Mouse (Mus musculus) lung, embryonic 14.5 days (tissue): ENCODE data around the gene Lias. TPM values are rescaled to one million over a fixed set of nuclear protein-coding genes. Genes with fewer than 3 reads are reported as not detected.

ENCODE experiments used
- ATAC-seq: fragments of 200-750 bp; cut with Nextera tagmentation; 2 replicates; pipeline ENCODE4 v1.8.0; 2017; ENCODE audit warnings: mild to moderate bottlenecking, moderate TSS enrichment, moderate library complexity; ENCODE audit not compliant: insufficient read depth
- DNase-seq: peaks from one replicate; pipeline ENCODE4 v3.0.0-alpha.2; 2015
- H3K27ac ChIP-seq: fragments of 300-500 bp; sonication (generic); 2 replicates; pipeline ENCODE4 v1.5.1; 2014; ENCODE audit warnings: low read depth, mild to moderate bottlenecking, moderate library complexity
- H3K27me3 ChIP-seq: fragments of 300-500 bp; sonication (generic); 2 replicates; pipeline ENCODE4 v1.6.1; 2014; ENCODE audit warnings: low read length, control low read depth; ENCODE audit not compliant: insufficient read depth
- H3K36me3 ChIP-seq: fragments of 300-500 bp; sonication (generic); 2 replicates; pipeline ENCODE4 v1.6.1; 2014; ENCODE audit warnings: control low read depth; ENCODE audit not compliant: insufficient read depth
- H3K4me1 ChIP-seq: fragments of 300-500 bp; sonication (generic); 2 replicates; pipeline ENCODE4 v1.6.1; 2014; ENCODE audit warnings: antibody characterized with exemption, control low read depth; ENCODE audit not compliant: insufficient read depth
- H3K4me2 ChIP-seq: fragments of 300-500 bp; sonication (generic); 2 replicates; pipeline ENCODE4 v1.6.1; 2014; ENCODE audit warnings: mild to moderate bottlenecking
- H3K4me3 ChIP-seq: fragments of 300-500 bp; sonication (generic); 2 replicates; pipeline ENCODE4 v1.5.1; 2014; ENCODE audit warnings: low read depth, low read length
- H3K9ac ChIP-seq: fragments of 300-500 bp; sonication (generic); 2 replicates; pipeline ENCODE4 v1.6.1; 2014
- H3K9me3 ChIP-seq: fragments of 300-500 bp; sonication (generic); 2 replicates; pipeline ENCODE4 v1.6.1; 2016; ENCODE audit warnings: low read depth, low read length, control low read depth
- CTCF ChIP-seq: IDR thresholded peaks from 2 replicates; pipeline ENCODE4 v1.5.1; 2016; ENCODE audit warnings: antibody characterized with exemption, low read depth
- WGBS: fragments of 180-500 bp; shearing (Covaris S2); extraction: QIAGEN DNeasy Blood & Tissue Kit; methylation state at CpG from one replicate; pipeline ENCODE4 v1.1.7; 2014; 5-methylcytosine and 5-hydroxymethylcytosine counted together
- polyA plus RNA-seq: library from polyadenylated mRNA; unstranded; fragments of >200 nt; fragmentation: Nextera tagmentation; extraction: Ambion mirVana; gene quantifications from 2 replicates; pipeline ENCODE4 v1.2.1, GENCODE M21; 2014

The Lias gene
- polyA plus RNA-seq, 1 experiment from 2014 or later: 58.9 TPM

GRCm38 (mm10) chr5:65459454-65459853 is 68.2 kb downstream of the Lias start:
- Histone ChIP-seq H3K4me2 (no peak overlapping the region), H3K4me1 (peaks cover 10% of the 10 kb centered on the region), H3K9me3 (no peaks in the 10 kb centered on the region), H3K9ac (no peak overlapping the region), H3K4me3 (no peak overlapping the region), H3K27ac (no peak overlapping the region), H3K27me3 (no peaks in the 10 kb centered on the region), H3K36me3 (no peaks in the 10 kb centered on the region; the same call in 1 of the 2 replicates)
- no peak for ATAC-seq
- 67% methylated on average over 3 of the region's 3 CpGs for WGBS
- no peak for DNase-seq
- TF ChIP-seq CTCF: no peak

Other genes starting within 250 kb of the Lias start
- 10.8 and 12.9 TPM in 2 replicates for gene Wdr19, start 191.8 kb upstream of the Lias start, polyA plus RNA-seq
- gene Rfc1, start 55.8 kb upstream of the Lias start, polyA plus RNA-seq: 99.9 and 101 TPM in 2 replicates
- gene Klb, start 43.2 kb upstream of the Lias start, polyA plus RNA-seq: not detected in 2 replicates
- 1,211 and 1,227 TPM in 2 replicates for gene Rpl9, start 53 bp upstream of the Lias start, polyA plus RNA-seq
- 118 and 120 TPM in 2 replicates for gene Ugdh, start 44.5 kb downstream of the Lias start, polyA plus RNA-seq
- not detected in 2 replicates for gene Gm43552, start 101.3 kb downstream of the Lias start, polyA plus RNA-seq
- gene Smim14, start 145.7 kb downstream of the Lias start, polyA plus RNA-seq: 83.0 and 91.2 TPM in 2 replicates
- gene Ube2k, start 145.7 kb downstream of the Lias start, polyA plus RNA-seq: 132 TPM in 2 replicates